Mouse (Mus musculus) spleen, adult 2 months (tissue): ENCODE measurements around the gene Mocs3.

ENCODE experiments used
- CTCF ChIP-seq: fragments of 200-500 bp; IDR thresholded peaks from 2 replicates; pipeline ENCODE4 v1.5.1; 2011; ENCODE audit warnings: mild to moderate bottlenecking, inconsistent platforms; ENCODE audit not compliant: insufficient read depth, insufficient read length, insufficient replicate concordance; ENCODE audit errors: extremely low read depth
- POLR2A ChIP-seq: fragments of 200-500 bp; IDR thresholded peaks from 2 replicates; pipeline ENCODE4 v1.6.1; 2011; ENCODE audit warnings: low read depth, low read length, inconsistent platforms

GRCm38 (mm10) chr2:168230773-168231470 lies 500 bp downstream of the Mocs3 start:
- TF ChIP-seq CTCF (no peak), POLR2A (no peak)
